Mouse (Mus musculus) bone marrow macrophage, adult 2 months (primary cell): ENCODE data around the gene Ndufb3.

Experiments
- CTCF ChIP-seq: IDR thresholded peaks from 2 replicates; pipeline ENCODE4 v1.5.1; 2012; ENCODE audit warnings: low read depth, mild to moderate bottlenecking, low read length, moderate library complexity
- POLR2A ChIP-seq: IDR thresholded peaks from 2 replicates; pipeline ENCODE4 v1.6.1; 2012; ENCODE audit warnings: mild to moderate bottlenecking, low read depth, low read length, borderline replicate concordance

- no peak for TF ChIP-seq CTCF
- TF ChIP-seq POLR2A: no peak
Observed at GRCm38 (mm10) chr1:58614424-58614823, 28.2 kb downstream of the Ndufb3 start.
